Mouse (Mus musculus) spleen, adult 18-20 months (tissue): ENCODE data around the gene Rassf5.
A peak's percentile ranks its signal among the peaks of the same experiment; 100 is the strongest.

ENCODE experiments used
- DNase-seq, 2 experiments: peaks; one replicate each; pipeline ENCODE4 v3.0.0; 2022; ENCODE audit warnings: mixed read lengths in 2 of 2

The Rassf5 gene

DNA sequence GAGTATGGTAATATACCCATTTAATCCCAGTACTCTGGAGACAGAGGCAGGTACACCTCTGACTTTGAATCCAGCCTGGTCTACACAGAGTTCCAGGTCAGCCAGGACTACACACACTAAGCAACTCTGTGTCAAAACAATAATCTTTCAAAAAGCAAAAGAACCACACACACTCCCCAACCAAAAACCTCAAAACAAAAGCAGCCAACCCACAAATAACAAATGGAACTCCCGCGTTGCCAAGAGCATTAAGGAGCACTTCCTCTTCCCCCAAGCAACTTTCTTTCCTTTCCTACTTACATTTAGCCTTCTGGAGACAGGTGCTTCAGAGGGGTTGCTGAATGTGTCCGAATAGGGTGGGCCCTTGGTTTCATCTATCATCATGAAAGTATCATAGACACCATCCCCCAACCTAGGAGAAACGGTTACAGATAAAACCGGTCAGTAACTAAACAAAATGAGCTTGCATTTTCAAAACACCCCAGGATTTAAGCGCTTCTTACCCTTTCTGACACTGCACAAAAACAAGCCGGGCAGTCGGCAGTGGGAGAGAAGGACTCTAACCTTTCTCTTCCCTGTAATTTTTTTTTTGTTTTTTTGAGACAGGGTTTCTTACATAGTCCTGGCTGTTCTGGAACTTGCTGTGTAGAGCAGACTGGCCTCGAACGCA lies 109.0 kb downstream of the Rassf5 start:
- no peak for DNase-seq

DNA sequence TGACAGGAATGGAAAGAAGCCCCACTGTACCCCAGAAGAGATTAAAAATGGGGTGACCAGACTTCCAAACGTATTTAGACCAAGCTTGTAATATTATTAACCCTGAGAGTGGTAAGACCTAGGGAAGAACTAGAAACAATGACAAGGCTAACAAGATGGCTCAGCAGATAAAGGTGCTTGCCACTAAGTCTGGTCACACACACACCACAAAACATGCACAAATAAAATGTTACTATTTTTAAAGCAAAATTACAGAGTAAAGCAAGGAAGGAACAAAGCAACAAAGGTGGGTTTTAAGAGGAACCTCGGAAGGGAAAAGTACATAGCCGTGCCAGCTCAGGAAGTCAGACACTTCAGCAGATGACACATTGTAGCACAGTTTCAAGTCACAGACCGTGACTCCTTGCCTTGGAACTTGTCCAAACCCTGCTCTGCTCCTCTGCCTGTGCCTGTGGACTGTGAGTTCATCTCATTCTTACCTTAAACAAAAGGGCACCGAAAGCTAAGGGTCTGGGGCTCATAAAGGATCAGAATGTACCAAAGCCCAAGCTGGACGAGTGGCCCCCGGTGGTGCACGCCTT lies 110.0 kb downstream of the Rassf5 start:
- peak; percentile 43 for DNase-seq

DNA sequence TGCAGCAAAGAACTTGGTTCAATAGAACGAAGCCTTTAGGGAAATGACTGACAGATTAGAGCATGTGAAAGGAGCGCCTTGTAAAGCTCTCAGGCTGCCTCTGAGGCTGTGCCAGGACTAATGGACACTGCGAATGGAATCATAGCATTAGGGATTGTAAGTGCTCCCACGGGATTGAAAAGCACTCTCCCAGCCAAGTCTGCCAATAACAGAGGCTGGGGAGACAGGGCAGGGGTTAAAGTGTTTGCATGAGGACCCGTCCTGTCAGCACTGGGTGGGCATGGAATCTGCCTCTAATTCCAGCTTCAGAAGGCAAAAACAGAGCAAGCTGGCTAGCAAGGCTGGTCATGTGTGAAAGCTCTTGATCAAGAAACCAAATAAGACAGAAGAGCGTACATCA lies 110.8 kb downstream of the Rassf5 start:
- no peak for DNase-seq
